Mouse (Mus musculus): ENCODE results near the gene Gsdma2.
"Not testable (repeated sequence)": the region's sequence is repeated elsewhere in the genome, so short reads cannot be mapped to it uniquely, and the experiment has no call there.

Gsdma2 gene

DNA sequence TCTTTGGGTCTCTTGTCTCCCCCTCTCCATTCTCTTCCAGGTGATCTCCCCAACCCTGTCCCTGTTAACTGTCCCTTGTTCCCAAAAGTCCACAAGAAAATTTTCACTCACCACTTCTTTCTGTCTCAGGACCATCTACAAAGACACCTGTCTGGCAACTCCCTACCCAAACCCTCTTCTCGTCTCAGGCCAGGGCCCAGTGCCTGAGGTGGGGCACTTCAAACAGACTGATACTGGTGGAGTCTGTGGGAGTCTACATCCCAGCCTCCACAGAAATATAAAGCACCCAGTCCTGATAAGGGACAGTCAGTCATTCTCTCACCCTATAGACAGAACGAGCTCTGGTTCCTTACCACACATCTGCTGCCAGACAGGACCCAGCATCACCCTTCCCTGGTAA is at the start of gene Gsdma2:
Gene Gsdma2 (plus strand): TSS at position 301 of the 400 bp plus-strand sequence.
- DNase-seq: no peak

DNA sequence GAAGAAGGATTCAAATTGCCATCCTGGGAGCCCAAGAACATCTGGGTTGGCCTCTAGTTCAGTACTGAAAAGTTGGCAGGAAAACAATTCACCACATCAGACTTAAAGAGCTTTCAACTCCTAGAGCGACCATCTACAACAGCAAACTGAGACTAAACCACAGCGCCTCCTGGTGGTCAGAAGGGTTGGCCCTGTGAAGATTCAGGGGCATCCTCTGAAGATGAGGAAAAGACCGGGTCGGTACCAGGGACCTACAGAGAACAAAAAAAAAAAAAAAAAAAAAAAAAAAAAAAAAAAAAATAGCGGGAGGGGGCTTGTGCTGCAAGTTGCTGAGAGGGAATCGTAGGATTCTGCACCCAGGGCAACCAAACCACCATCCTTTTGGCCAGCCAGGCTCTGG is 49.2 kb upstream of the Gsdma2 start:
- peak; percentile 60 for DNase-seq

DNA sequence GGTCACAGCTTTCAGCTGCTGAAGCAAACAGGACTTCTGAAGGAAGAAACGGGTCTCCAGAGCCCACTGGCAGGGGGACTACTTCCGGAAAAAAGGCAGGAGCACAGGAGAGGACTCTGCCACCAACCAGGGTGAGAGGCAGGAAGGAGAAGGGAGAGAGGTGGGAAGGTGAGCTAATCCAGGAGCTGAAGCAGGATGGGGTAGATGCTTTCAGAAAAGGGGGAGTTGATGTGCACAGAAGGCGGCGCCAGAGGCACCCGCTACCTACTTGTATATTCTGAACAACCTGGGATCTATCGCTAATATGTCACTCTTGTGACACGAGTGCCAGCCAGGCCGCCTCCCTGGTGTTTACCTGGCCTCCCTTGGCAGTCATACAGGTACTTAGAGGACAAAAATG is 48.6 kb upstream of the Gsdma2 start, which contains the start of gene Lrrc3c:
Gene Lrrc3c (plus strand): TSS at position 301 of the 400 bp plus-strand sequence.
- no peak for DNase-seq

DNA sequence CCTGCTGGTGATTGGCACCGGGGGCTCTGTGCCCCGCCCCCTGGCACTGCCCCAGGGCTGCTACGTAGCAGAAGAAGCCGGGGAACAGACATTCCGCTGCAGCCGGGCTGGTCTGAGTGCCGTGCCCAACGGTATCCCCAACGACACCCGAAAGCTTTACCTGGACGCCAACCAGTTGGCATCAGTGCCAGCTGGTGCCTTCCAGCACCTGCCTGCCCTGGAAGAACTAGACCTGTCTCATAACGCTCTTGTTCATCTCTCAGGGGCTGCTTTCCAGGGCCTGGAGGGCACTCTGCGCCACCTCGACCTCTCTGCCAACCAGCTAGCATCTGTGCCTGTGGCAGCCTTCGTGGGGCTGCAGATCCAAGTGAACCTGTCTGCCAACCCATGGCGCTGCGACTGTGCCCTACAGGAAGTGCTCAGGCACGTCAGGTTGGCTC is 47.7 kb upstream of the Gsdma2 start:
- no peak for DNase-seq

DNA sequence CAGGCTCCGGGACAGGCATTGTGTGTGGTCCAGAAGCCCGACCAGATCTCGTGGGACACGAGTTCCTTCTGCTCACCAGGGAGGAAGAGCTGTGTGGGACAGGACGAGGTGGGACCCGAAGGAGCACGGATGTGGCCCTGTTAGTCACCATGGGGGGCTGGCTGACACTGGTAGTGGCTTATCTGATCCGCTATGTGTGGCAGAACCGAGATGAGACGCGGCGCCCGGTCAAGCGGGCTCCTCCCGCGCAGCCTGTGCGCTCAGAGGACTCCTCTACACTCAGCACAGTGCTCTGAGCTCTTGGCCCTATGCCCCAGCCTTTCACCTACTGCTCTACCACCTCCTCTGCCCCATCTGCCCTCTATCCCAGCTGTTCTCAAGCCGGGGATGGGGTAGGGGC is 47.3 kb upstream of the Gsdma2 start:
- DNase-seq: no peak

DNA sequence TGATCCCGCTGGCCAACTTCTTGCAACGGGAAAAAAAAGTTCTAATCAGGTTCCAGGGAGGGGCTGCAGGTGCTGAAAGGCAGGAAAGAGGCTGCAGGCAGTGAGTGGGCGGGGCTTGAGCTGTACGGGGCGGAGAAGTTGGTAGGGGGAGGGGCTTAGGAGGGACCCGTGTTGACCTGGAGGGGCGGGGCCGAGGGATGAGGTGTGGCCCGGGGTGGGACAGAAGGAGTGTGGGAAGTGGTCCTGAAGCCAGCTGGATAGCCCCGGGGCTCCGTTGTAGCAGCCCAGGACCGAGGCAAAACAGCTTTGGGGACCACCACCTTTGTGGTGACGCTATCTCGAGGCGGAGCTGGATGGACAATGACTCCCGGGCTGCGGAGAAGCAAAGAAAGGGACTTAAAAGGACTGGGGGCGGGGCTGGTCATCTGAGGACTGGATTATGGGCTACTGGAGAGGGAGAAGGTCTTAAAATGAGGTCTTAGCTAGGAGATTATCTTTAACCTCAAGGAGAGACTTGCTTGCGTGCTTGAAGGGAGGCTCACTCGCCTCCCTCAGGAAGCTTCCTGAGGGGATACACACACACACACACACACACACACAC is 44.4 kb upstream of the Gsdma2 start:
- DNase-seq: no peak

DNA sequence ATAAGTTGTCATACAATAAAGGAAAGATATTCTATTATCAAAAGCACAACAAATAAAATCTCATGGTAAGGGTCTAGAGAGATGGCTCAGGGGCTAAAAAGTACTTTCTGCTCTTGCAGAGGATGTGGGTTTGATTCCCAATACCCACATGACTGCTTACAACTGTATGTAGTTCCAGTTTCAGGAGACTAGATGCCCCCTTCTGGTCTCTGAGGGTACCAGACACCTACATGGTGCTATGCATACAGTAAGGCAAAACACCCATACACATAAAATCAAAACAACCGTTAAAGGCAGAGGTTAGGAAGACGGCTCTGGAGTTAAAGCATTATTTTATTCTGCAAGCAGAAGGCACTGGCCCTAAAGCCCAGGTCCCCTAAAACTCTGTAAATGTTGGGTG is 42.6 kb upstream of the Gsdma2 start:
- DNase-seq: no peak

DNA sequence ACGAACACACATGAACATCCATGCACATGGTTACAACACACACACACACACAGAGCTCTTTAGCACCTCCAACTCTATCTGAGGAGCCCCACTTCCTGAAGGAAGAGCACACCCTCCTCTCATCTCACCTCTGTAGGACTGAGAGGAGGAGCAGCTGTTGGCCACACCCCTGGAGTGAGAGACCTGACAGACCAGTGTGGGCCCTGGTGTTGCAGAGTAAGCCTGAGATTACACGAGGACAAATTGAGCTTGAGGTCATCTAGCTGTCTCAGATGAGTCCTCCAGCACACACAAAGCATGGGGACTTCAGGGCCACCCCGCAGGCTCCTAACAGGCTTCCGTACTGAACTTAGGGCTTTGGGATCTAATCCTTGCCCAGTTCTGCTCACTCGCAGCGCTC is 41.6 kb upstream of the Gsdma2 start:
- DNase-seq: not testable (repeated sequence)

DNA sequence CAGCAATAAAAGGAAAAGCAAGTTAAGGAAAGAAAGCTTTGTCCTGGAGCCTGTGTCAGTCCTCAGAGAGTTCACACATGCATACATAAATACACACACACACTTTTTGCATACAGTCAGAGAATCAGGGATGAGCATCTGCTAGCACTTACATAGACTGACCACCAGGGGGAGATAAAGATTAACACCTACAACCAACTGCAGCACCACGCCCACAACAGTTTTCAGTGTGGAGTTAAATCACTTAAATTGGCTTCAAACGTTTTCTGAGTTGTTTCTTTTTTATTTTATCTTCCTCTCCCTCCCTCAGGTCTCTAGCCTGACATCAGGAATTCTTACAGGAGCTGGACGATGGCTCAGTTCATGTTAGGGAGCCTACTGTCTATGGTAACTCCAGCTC is 39.8 kb upstream of the Gsdma2 start:
- peak; percentile 60 for DNase-seq

DNA sequence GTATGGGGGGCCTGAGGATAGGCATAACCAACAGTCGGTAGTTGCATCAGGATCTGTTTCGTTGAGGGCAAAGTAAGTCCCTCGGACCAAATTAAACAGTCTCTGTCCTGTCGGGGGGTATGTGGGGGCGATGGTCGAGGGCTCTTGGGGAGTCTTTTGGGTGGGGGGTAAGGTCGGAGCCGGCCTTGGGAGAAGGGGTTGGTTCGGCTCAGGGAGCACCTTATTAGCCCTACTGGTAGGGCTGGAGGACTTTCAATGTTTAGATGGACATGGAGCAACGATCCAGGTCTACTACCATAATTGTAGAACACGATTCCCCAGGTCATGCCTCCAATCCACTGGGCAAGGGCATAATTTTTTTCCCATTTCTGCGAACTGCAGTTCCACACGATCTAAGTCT is 25.8 kb upstream of the Gsdma2 start:
- no peak for DNase-seq

DNA sequence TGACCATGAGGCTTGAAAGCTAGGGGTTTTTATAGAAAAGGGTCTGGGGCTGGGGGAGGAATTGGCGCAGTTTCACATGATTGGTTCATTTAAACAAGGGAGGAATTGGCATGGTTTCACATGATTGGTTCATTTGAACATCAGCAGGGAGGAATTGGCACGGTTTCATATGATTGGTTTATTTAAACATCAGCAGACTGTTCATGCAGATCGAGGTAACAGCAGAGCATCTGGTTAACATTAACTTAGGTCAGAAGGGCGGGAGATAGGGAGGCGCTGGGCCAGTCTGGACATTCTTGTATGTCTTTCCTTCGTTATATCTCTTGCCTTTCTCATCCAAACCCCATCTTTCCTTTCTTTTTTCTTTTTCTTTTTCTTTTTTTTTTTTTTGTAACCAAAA is 22.6 kb upstream of the Gsdma2 start:
- DNase-seq: peak; percentile 56

DNA sequence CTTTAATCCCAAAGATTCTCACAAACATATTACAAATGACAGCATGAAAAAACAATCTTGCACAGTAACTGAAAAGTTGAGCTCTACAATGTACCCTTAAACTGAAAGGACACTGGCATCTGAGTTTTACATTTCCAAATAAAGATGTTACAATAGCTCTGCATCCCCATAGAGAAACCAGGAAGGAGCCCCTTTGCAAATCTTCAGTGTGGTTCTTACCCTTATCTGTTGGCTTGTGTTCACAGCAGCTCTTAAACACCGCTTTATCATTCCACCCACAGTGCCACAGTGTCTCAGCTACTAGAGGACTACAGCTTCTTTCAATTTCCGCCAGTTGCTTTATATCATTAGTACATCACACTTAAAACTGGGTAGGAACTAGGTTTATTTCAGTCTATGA is 22.2 kb upstream of the Gsdma2 start:
- not testable (repeated sequence) for DNase-seq

DNA sequence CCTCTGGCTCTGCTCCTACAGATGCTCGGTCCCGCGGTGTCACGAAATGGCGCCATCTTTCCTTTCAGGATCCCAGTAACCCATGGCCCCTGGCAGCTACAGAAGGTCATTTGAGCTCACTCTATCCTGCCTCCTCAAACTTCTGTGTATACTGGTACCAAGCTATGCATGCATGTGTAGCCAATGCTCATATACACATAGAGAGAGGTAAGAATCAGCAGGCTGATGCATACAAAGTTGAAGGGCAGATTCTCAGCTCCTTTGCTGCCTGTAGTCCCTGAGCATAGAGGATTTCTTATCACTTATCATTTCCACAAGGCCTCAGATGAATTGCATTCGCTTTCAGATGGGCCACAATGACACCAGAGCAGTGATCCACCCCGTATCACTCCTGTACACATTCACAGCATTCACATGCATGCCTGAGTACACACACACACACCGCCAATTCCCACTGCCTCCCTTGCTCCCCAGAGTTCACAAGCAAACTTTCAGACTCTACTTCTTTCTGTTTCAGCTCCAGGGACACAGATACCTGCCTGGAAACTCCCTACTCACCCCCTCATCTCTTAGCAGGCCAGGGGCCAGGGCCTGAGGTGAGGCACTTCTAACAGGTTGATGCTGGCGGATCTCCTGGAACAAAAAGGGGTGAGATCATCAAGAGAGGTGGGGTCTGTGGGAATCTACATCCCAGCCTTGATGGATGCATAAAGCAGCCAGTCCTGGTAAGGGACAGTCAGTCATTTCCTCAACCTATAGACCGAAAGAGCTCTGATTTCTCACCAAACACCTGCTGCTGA is 20.7 kb upstream of the Gsdma2 start, which contains the start of the genes Gm12355 and Gsdma3:
Gene Gm12355 (minus strand): TSS at position 51 of the 800 bp plus-strand sequence.
Gene Gsdma3 (plus strand): TSS at position 750 of the 800 bp plus-strand sequence.
- DNase-seq: no peak

DNA sequence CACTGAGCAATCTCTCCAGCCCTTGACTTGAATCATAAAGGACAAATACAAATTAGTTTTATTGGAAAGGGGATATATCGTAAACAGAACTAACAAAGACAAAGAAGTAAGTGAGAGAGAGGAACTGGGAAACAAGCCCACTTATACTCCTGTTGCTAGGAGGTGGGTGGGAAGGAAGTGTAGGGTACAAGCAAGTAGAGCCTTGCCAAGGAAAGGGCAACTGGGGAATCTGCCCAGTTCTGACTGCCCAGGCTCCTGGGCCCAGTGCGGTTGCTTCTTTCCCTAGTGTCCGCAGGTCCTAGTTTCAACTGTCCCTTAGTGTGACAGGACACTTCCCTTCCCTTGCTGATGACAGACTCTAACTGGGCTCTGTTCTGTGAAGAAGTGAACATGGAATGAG is 17.9 kb upstream of the Gsdma2 start:
- no peak for DNase-seq

DNA sequence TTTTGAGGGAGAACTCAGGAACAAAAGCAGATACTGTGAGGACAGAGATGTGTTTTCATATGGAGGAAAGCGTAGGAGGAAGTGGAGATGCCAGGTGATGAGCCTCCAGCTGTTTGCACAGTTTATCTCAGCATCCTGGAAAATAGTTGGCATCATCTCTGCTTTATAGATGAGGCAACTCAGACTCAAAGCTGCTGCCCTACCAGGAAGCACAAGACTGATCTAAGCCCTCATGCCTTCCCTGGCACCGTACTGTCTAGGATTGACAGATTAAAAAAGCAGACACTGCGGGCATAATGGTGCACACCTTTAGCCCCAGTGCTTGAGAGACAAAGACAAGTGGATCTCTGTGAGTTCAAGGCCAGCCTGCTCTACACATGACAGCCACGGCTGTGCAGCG is 15.9 kb upstream of the Gsdma2 start:
- DNase-seq: no peak

DNA sequence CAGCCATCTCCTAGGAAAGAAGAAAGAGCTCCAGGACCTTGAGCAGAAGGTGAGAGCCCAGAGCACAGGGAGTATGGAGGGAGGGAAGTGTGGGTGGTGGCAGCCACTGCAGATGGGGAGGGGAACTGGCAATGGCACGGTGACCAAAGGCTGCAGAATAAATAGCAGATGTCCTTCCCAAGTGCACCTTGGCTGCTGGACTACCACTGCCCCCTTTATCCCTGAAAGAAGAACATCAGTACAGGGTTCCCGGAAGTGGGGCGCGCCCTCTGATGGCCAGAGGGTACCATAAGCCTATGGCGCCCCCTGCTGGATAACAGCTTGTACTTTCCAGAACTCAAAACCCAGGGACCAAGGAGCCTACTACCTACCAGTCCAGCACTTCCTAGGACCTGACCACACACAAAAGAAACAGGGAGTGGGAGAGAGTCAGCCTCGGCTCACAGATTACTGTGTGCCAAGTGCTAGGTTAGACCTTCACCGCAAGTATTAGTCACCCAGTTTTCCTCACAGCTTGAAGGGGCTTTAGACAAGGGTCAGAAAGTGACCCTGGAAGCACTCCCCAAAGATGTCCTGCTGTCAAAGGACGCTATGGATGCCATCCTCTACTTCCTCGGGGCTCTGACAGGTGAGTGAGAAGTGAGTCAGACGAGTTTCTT is 11.1 kb upstream of the Gsdma2 start:
- DNase-seq: peak; percentile 30

DNA sequence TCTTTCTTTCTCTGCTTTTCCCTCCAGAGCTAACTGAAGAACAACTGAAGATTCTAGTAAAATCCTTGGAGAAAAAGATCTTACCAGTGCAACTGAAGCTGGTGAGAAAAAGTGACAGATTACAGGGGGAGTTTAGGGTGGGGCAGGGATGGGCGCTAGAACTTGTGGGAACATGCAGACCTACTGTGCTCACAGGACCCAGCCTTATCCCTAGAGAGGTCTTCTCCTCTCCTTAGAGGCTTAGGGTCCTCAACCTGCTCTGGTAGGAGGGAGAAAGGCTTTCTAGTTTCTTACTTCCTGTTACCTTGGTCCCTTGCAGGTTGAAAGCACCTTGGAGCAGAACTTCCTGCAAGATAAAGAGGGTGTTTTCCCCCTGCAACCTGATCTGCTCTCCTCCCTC is 9.1 kb upstream of the Gsdma2 start:
- no peak for DNase-seq

DNA sequence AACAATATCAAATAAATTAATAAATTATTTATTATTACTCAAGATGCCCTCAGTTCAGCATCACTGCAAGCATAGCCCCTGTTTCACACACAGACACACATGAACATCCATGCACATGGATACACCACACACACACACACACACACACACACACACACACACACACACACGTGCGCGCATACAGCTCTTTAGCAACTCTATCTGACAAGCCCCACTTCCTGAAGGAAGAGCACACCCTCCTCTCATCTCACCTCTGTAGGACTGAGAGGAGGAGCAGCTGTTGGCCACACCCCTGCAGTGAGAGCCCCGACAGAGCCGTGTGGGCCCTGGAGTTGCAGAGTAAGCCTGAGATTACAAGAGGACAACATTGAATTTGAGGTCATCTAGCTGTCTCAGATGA is 6.5 kb upstream of the Gsdma2 start:
- no peak for DNase-seq

DNA sequence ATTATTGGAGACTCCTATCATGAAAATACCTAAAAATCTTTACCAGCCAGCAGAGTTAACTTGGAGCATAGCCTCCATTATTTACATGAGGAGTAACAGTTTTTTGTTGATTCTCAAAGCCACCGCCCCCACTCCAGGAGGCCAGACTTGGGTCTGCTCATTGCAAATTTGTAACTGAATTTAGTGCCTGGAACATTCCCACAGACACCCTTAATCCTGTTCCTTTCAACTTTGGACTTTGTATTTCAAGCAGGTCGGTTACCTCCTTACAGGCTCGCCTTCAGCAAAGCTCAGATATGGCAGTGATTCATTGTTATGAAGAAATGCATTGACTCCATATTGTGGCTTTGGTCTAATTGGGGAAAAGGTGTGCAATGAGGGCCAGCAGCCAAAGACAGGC is 1.8 kb upstream of the Gsdma2 start:
- DNase-seq: peak; percentile 74

DNA sequence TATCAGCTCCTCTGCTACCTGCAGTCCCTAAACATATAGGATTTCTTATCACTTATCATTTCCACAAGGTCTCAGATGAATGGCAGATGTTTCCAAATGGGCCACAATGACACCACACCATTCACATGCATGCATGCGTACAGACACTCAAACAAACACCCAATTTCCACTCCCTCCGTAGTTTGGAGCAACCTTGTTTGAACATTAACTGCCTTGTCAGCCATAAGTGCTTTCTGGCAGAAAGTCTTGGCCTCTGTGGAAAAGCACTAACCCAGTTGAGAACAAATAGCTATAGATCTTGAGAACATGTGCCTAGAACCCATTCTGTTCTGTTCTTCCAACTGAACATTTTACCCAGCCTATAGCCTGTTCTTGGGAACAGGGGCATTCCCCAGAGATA is 613 bp upstream of the Gsdma2 start:
- peak; percentile 61 for DNase-seq

DNA sequence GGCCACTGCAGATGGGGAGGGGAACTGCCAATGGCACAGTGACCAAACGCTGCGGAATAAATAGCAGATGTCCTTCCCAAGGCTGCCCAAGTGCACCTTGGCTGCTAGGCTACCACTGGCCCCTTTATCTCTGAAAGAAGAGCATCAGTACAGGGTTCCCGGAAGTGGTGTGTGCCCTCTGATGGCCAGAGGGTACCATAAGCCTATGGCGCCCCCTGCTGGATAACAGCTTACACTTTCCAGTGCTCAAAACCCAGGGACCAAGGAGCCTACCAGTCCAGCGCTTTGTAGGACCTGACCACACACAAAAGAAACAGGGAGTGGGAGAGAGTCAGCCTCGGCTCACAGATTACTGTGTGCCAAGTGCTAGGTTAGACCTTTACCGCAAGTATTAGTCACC is 8.5 kb downstream of the Gsdma2 start:
- DNase-seq: peak; percentile 67

DNA sequence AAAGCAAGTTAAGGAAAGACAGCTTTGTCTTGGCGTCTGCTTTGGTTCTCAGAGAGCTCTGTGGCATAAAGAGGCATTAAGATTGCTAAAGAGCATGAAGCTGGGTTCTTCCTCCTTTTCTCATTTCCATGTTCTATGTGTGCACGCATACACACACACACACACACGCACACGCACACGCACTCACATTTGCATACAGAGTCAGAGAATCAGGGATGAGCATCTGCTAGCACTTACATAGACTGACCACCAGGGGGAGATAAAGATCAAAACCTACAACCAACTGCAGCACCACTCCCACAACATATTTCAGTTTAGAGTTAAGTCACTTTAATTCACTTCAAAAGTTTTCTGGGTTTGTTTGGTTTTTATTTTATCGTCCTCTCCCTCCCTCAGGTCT is 14.0 kb downstream of the Gsdma2 start:
- DNase-seq: peak; percentile 60

DNA sequence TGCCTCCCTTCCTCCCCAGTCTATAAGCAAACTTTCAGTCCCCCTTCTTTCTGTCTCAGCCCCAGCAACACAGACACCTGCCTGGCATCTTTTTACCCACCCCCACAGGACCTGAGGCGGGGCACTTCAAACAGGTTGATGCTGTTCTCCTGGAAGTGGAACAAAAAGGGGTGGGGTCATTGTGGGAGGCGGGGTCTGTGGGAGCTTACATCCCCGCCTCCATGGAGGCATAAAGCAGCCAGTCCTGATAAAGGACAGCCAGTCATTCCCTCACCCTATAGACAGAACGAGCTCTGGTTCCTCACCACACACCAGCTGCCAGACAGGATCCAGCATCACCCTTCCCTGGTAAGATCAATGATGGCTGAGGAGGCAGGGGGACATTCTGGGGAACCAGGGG is 17.5 kb downstream of the Gsdma2 start, which contains the start of gene Gsdma:
Gene Gsdma (plus strand): TSS at position 261 of the 400 bp plus-strand sequence.
- DNase-seq: no peak

DNA sequence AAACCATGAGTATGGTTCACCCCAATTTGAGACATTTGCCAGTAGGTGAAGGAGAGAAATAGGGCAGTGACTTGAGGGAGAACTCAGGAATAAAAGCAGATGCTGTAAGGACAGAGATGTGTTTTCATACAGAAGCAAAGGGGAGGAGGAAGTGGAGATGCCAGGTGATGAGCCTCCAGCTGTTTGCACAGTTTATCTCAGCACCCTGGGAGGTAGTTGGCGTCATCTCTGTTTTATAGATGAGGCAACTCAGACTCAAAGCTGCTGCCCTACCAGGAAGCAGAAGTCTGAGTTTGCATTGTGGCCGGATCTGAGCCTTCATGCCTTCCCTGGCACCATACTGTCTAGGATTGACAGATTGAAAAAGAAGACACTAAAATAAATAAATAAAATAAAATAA is 22.4 kb downstream of the Gsdma2 start:
- DNase-seq: no peak
